Mouse (Mus musculus) CH12.LX (cell line): ENCODE measurements around the gene Slamf8. TPM values are rescaled to one million over a fixed set of nuclear protein-coding genes. Genes with fewer than 3 reads are reported as not detected.

Source experiments
- DNase-seq: peaks from one replicate; pipeline ENCODE4 v3.0.0-alpha.2; 2013; ENCODE audit errors: extremely low read depth
- H3K27ac ChIP-seq: 2 replicates; pipeline ENCODE4 v1.5.1; 2012; ENCODE audit warnings: low read depth, mild to moderate bottlenecking, control low read depth, moderate library complexity; ENCODE audit not compliant: insufficient read depth
- H3K27me3 ChIP-seq: replicated peaks from 2 replicates; pipeline ENCODE3; 2012; ENCODE audit warnings: inconsistent platforms
- H3K36me3 ChIP-seq, 2 experiments: replicated peaks in 1 of 2; 2 replicates each; pipeline versions ENCODE3 to v1.6.1; 2012; ENCODE audit warnings: inconsistent platforms in 1 of 2, low read length in 1 of 2, mild to moderate bottlenecking in 1 of 2, mixed read lengths in 1 of 2, moderate library complexity in 1 of 2; ENCODE audit not compliant: control insufficient read depth in 1 of 2, insufficient read depth in 1 of 2
- H3K4me1 ChIP-seq, 2 experiments: 2 replicates each; pipeline ENCODE4 v1.6.1; 2012; ENCODE audit warnings: inconsistent platforms in 1 of 2, moderate library complexity in 1 of 2; ENCODE audit not compliant: insufficient read depth in 2 of 2, control insufficient read depth in 1 of 2
- H3K4me2 ChIP-seq: 2 replicates; pipeline ENCODE4 v1.6.1; 2012; ENCODE audit warnings: low read depth, mild to moderate bottlenecking, control low read depth; ENCODE audit not compliant: poor library complexity, insufficient read depth, severe bottlenecking
- H3K4me3 ChIP-seq, 3 experiments: fragments of 150-350 bp in 1 of 3; sonication (generic) in 1 of 3; replicated peaks in 1 of 3; 2 replicates each; pipeline versions ENCODE3 to v1.5.1; 2011 to 2012; ENCODE audit warnings: low read depth in 2 of 3, low read length in 2 of 3, mild to moderate bottlenecking in 2 of 3, moderate library complexity in 2 of 3, control low read depth in 1 of 3, improper control_type of control experiment in 1 of 3, inconsistent platforms in 1 of 3, mixed read lengths in 1 of 3; ENCODE audit not compliant: poor library complexity in 1 of 3
- H3K79me2 ChIP-seq: replicated peaks from 2 replicates; pipeline ENCODE4 v1.6.1; 2012; ENCODE audit warnings: mild to moderate bottlenecking, moderate library complexity; ENCODE audit not compliant: control insufficient read depth, poor library complexity, insufficient read depth, severe bottlenecking; ENCODE audit errors: extremely low read depth
- H3K9ac ChIP-seq: 2 replicates; pipeline ENCODE4 v1.6.1; 2012; ENCODE audit warnings: low read depth, mild to moderate bottlenecking, control low read depth, moderate library complexity; ENCODE audit not compliant: insufficient read depth
- H3K9me3 ChIP-seq: replicated peaks from 2 replicates; pipeline ENCODE3; 2012; ENCODE audit warnings: low read length, inconsistent platforms, mixed read lengths
- BHLHE40 ChIP-seq: IDR thresholded peaks from 2 replicates; pipeline ENCODE4 v1.6.1; 2011; ENCODE audit warnings: mild to moderate bottlenecking, low read depth, low read length, improper control_type of control experiment
- CHD1 ChIP-seq: IDR thresholded peaks from 2 replicates; pipeline ENCODE4 v1.6.1; 2012; ENCODE audit warnings: low read depth, low read length, improper control_type of control experiment, inconsistent platforms
- CHD2 ChIP-seq: IDR thresholded peaks from 2 replicates; pipeline ENCODE4 v1.6.1; 2011; ENCODE audit warnings: low read length, improper control_type of control experiment
- ELF1 ChIP-seq: IDR thresholded peaks from 2 replicates; pipeline ENCODE4 v1.6.1; 2014; ENCODE audit warnings: low read depth, mild to moderate bottlenecking, inconsistent platforms, low read length, improper control_type of control experiment
- EP300 ChIP-seq: IDR thresholded peaks from 2 replicates; pipeline ENCODE4 v1.6.1; 2011; ENCODE audit warnings: low read length, improper control_type of control experiment
- GABPA ChIP-seq: IDR thresholded peaks from 2 replicates; pipeline ENCODE4 v1.6.1; 2012; ENCODE audit warnings: low read depth, low read length, improper control_type of control experiment, inconsistent platforms; ENCODE audit not compliant: insufficient replicate concordance
- HCFC1 ChIP-seq: IDR thresholded peaks from 2 replicates; pipeline ENCODE4 v1.6.1; 2012; ENCODE audit warnings: low read depth, mild to moderate bottlenecking, inconsistent platforms, low read length, improper control_type of control experiment
- IRF4 ChIP-seq: IDR thresholded peaks from 2 replicates; pipeline ENCODE4 v1.6.1; 2014; ENCODE audit warnings: low read depth, mild to moderate bottlenecking, inconsistent platforms, low read length, improper control_type of control experiment
- JUN ChIP-seq: IDR thresholded peaks from 2 replicates; pipeline ENCODE4 v1.6.1; 2011; ENCODE audit warnings: low read depth, mild to moderate bottlenecking, low read length, improper control_type of control experiment, moderate library complexity; ENCODE audit not compliant: insufficient read depth
- JUND ChIP-seq: conservative IDR thresholded peaks from 2 replicates; pipeline ENCODE4 v1.6.1; 2011; ENCODE audit warnings: low read depth, low read length, improper control_type of control experiment
- MAX ChIP-seq: IDR thresholded peaks from 2 replicates; pipeline ENCODE4 v1.6.1; 2011; ENCODE audit warnings: low read length, improper control_type of control experiment
- MAZ ChIP-seq: IDR thresholded peaks from 2 replicates; pipeline ENCODE4 v1.6.1; 2012; ENCODE audit warnings: low read depth, mild to moderate bottlenecking, inconsistent platforms, low read length, improper control_type of control experiment, moderate library complexity
- MEF2A ChIP-seq: IDR thresholded peaks from 2 replicates; pipeline ENCODE4 v1.6.1; 2014; ENCODE audit warnings: low read depth, mild to moderate bottlenecking, inconsistent platforms, low read length, improper control_type of control experiment, borderline replicate concordance
- MXI1 ChIP-seq: IDR thresholded peaks from 2 replicates; pipeline ENCODE4 v1.6.1; 2011; ENCODE audit warnings: mild to moderate bottlenecking, low read depth, low read length, improper control_type of control experiment
- MYC ChIP-seq: IDR thresholded peaks from 2 replicates; pipeline ENCODE4 v1.6.1; 2011; ENCODE audit warnings: low read depth, mild to moderate bottlenecking, improper control_type of control experiment, low read length
- NELFE ChIP-seq: IDR thresholded peaks from 2 replicates; pipeline ENCODE4 v1.6.1; 2011; ENCODE audit warnings: low read depth, low read length, improper control_type of control experiment
- NRF1 ChIP-seq: IDR thresholded peaks from 2 replicates; pipeline ENCODE4 v1.6.1; 2014; ENCODE audit warnings: low read depth, mild to moderate bottlenecking, inconsistent platforms, low read length, improper control_type of control experiment, moderate library complexity
- POLR2A ChIP-seq: IDR thresholded peaks from 2 replicates; pipeline ENCODE4 v1.6.1; 2011; ENCODE audit warnings: low read depth, mild to moderate bottlenecking, improper control_type of control experiment, low read length
- POLR2AphosphoS2 ChIP-seq: IDR thresholded peaks from 2 replicates; pipeline ENCODE4 v1.6.1; 2011; ENCODE audit warnings: low read depth, low read length, improper control_type of control experiment
- RAD21 ChIP-seq: IDR thresholded peaks from 2 replicates; pipeline ENCODE4 v1.6.1; 2011; ENCODE audit warnings: low read depth, mild to moderate bottlenecking, low read length, improper control_type of control experiment, moderate library complexity
- SIN3A ChIP-seq: IDR thresholded peaks from 2 replicates; pipeline ENCODE4 v1.6.1; 2012; ENCODE audit warnings: low read length, improper control_type of control experiment, inconsistent platforms
- SMC3 ChIP-seq: IDR thresholded peaks from 2 replicates; pipeline ENCODE4 v1.6.1; 2011; ENCODE audit warnings: low read depth, low read length, improper control_type of control experiment
- TBP ChIP-seq: conservative IDR thresholded peaks from 2 replicates; pipeline ENCODE4 v1.6.1; 2011; ENCODE audit warnings: low read depth, low read length, improper control_type of control experiment
- TCF12 ChIP-seq: IDR thresholded peaks from 2 replicates; pipeline ENCODE4 v1.6.1; 2014; ENCODE audit warnings: low read depth, mild to moderate bottlenecking, inconsistent platforms, low read length, improper control_type of control experiment
- UBTF ChIP-seq: IDR thresholded peaks from 2 replicates; pipeline ENCODE4 v1.6.1; 2012; ENCODE audit warnings: low read depth, mild to moderate bottlenecking, inconsistent platforms, low read length, improper control_type of control experiment, moderate library complexity
- USF2 ChIP-seq: conservative IDR thresholded peaks from 2 replicates; pipeline ENCODE4 v1.6.1; 2011; ENCODE audit warnings: low read depth, low read length, improper control_type of control experiment
- ZNF384 ChIP-seq: IDR thresholded peaks from 2 replicates; pipeline ENCODE4 v1.6.1; 2012; ENCODE audit warnings: low read depth, low read length, improper control_type of control experiment, inconsistent platforms
- dilution Hi-C: fragments of 300-500 bp; cut with MboI; formaldehyde crosslinking; loops from 2 replicates; pipeline ENCODE4 v1.14.3; 2020; ENCODE audit warnings: low sequenced_read_pairs; ENCODE audit not compliant: extremely low pct_unique_long_range_greater_than_20kb, extremely low pct_ligation_motif_present
- in situ Hi-C: fragments of 300-500 bp; cut with MboI; formaldehyde crosslinking; loops from 3 replicates; pipeline ENCODE4 v1.14.3; 2019; ENCODE audit warnings: low sequenced_read_pairs, low pct_ligation_motif_present, low pct_unique_long_range_greater_than_20kb, mixed read lengths
- polyA plus RNA-seq: library from polyadenylated mRNA; unstranded; fragments of >175 nt; gene quantifications from 2 replicates; pipeline ENCODE4 v1.2.1, GENCODE M21; 2012; ENCODE audit warnings: low read depth; ENCODE audit not compliant: insufficient read length
- total RNA-seq, 2 experiments: library from RNA; depleted of rRNA; stranded (reverse); fragments of 300-350 nt in 1 of 2; fragments of >200 nt in 1 of 2; gene quantifications; 2 replicates each; pipeline ENCODE4 v1.2.3; 2012 to 2014

Slamf8 gene
- total and polyA plus RNA-seq, 3 experiments: 0.30 to 1.8 (median 1.1) TPM

DNA sequence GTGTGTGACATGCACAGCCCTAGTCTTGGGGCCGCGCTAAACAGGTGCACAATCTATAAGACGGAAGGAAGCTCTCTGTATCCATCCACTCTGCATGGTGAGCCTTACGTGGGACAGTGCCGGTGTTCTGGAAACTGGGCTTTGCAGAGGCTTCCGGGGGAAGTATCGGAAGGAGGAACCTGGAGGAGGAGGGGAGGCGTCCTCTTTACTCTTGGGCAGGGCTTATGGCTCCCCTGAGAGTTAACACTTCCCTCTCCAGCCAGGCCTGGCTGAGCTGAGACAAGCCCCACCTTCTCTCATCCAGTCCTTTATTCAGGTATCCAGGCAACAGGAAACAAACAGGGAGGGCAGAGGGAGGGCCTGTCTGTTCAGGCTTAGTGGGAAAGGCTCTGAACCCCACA is 39.8 kb downstream of the Slamf8 start:
- DNase-seq: peak; percentile 92
- no peaks in the 10 kb centered on the region for H3K36me3 ChIP-seq
- H3K9me3 ChIP-seq: no peaks in the 10 kb centered on the region
- H3K4me2 ChIP-seq: peak overlapping the region; percentile 87
- dilution Hi-C loops (no loop called here), in situ Hi-C loops (loop anchor here (5.0 kb wide), 1 partner anchor 37 kb away; no protein-coding TSS in a partner anchor)
- peaks cover 10% of the 10 kb centered on the region for H3K27me3 ChIP-seq
- H3K27ac ChIP-seq: no peak overlapping the region
- peak overlapping the region; percentile 47 for H3K9ac ChIP-seq
- H3K4me1 ChIP-seq: peaks cover 8 to 35% of the 10 kb centered on the region in 2 experiments
- H3K79me2 ChIP-seq: no peaks in the 10 kb centered on the region
- TF ChIP-seq NRF1 (no peak), GABPA (no peak), SIN3A (peak; percentile 64; the same call in 1 of the 2 replicates), BHLHE40 (no peak), POLR2A (peak; percentile 69), TCF12 (peak; percentile 39; the same call in 1 of the 2 replicates), MYC (no peak), NELFE (peak; percentile 51; the same call in 1 of the 2 replicates), RAD21 (no peak), MAX (no peak), ELF1 (peak; percentile 84), IRF4 (no peak; the same call in 1 of the 2 replicates), EP300 (peak; percentile 44; the same call in 1 of the 2 replicates), CHD2 (peak; percentile 49; the same call in 1 of the 2 replicates), MAZ (no peak; the same call in 1 of the 2 replicates), MEF2A (0 out of 2 replicates have a peak, but pooled peaks have one; percentile 26), HCFC1 (peak; percentile 65), TBP (0 out of 2 replicates have a peak, but pooled peaks have one; percentile 31), ZNF384 (no peak)
- peak overlapping the region; percentile 65 to 69 (median 66) for H3K4me3 ChIP-seq

DNA sequence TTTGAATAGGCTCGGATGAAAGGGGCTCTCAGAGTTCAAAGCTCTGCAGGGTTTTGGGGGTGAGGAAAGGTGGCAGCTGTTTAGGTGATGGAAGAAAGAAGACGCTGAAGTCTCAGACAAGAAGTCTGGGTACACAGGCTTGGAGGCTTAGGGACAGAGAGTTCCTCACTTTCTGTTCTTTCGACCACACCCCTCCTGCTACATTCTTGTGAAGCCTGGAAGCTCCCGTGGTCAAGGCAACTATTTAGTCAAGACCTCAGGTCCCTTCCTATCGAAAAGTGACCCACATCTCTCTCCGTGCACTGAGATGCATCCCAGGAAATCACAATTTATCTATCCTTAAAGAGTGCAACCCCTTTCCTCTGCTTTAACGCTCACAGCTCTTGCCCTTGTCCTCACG is 40.7 kb downstream of the Slamf8 start:
- no peak for TF ChIP-seq JUN
- no peak for TF ChIP-seq HCFC1
- no peak for TF ChIP-seq POLR2AphosphoS2
- TF ChIP-seq JUND: no peak
- no peak for TF ChIP-seq TBP
- no peak for TF ChIP-seq RAD21
- TF ChIP-seq MYC: no peak
- TF ChIP-seq IRF4: no peak
- TF ChIP-seq MAX: no peak
- no peak for TF ChIP-seq CHD1
- TF ChIP-seq USF2: no peak
- no peak for TF ChIP-seq MEF2A
- no peak for TF ChIP-seq MXI1
- no peak for TF ChIP-seq TCF12
- TF ChIP-seq EP300: no peak
- no peak for TF ChIP-seq NRF1
- no peak for TF ChIP-seq SMC3
- no peak for TF ChIP-seq UBTF
- no peak for TF ChIP-seq SIN3A
- TF ChIP-seq NELFE: no peak
- DNase-seq: no peak

More for the DNA sequence above, 40.7 kb downstream of the Slamf8 start:
- Histone ChIP-seq H3K36me3 (peaks cover 0 to 3% of the 10 kb centered on the region in 2 experiments), H3K9ac (no peak overlapping the region), H3K4me1 (peaks cover 8 to 35% of the 10 kb centered on the region in 2 experiments), H3K27ac (no peak overlapping the region), H3K9me3 (no peaks in the 10 kb centered on the region), H3K4me3 (peak overlapping the region; percentile 65 to 69 (median 66)), H3K4me2 (peak overlapping the region; percentile 87), H3K79me2 (no peaks in the 10 kb centered on the region), H3K27me3 (peaks cover 6% of the 10 kb centered on the region)
- dilution Hi-C loops (no loop called here), in situ Hi-C loops (loop anchor here (5.0 kb wide), 1 partner anchor 38 kb away; no protein-coding TSS in a partner anchor)
